Mouse (Mus musculus): Measurements from ENCODE around the gene Vmn2r120.
"Not testable (repeated sequence)": the region's sequence is repeated elsewhere in the genome, so short reads cannot be mapped to it uniquely, and the experiment has no call there.

Vmn2r120 gene

GRCm38 (mm10) chr17:57545405-57545804, at the start of gene Vmn2r120:
Gene Vmn2r120, minus strand, starts transcription at chr17:57545505.
- no peak for DNase-seq (ENCODE audit: extremely low spot score, low spot score)

- not testable (repeated sequence) for DNase-seq (ENCODE audit: extremely low spot score, low spot score)
Observed at GRCm38 (mm10) chr17:57587273-57587672, 42.0 kb upstream of the Vmn2r120 start.

GRCm38 (mm10) chr17:57574075-57574705, 28.9 kb upstream of the Vmn2r120 start:
- no peak for DNase-seq (ENCODE audit: extremely low spot score, low spot score)
